Mouse (Mus musculus) neutrophil, adult 59 days (primary cell): Measurements from ENCODE around the gene Dnmbp. TPM values are rescaled to one million over a fixed set of nuclear protein-coding genes. Genes with fewer than 3 reads are reported as not detected.

Experiments
- total RNA-seq, 2 experiments: library from RNA; stranded (reverse); gene quantifications; 1 replicate in 1 of 2; 2 replicates in 1 of 2; pipeline ENCODE4 v1.2.4; 2023

Dnmbp gene
- 10 to 100 TPM; 18.9 to 20.0 TPM for total RNA-seq

DNA sequence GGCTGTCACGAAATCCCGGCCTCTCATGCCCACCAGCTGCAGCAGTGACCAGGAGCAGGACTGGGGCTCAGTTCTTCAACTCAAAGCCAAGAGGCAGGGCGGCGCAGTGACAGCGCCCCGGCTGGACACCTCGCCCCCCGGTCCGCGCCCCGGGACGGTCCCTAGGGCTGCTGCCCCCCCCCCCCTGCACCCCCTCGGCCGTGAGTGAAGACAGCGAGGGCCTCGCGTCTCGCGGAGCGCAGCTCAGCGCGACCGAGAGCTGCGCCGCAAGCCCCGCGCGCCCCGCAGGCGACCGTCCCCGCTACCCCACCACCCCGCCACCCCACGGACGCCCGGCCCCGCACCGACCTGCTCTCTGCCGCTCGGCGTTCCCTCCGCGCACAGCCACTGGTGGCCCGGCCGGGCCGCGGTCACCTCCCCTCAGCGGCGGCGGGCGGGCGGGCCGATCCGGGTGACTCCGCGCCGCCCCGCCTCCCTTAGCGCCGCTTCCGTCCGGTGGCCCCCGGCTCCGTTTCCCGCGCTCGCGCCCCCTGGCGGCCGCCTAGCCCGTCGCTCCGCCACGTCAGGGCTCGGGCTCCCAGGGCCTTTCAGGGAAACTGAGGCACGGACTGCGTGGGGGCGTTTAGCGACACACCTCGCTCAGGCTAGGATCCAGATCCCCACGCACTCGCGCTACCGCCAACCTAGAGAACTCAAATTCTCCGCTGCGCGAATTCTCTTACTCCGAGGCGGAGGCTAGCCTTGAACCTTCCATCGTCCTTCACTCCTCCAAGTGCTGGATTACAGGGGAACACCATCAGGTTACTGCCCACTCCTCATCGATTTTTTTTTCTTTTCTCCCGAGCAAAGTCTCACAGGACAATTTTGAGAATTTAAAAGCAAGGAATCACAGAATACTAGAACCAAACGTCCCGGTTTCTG is at the start of gene Dnmbp:
Dnmbp (minus strand) TSS at position 423 of the 921 bp plus-strand sequence.

DNA sequence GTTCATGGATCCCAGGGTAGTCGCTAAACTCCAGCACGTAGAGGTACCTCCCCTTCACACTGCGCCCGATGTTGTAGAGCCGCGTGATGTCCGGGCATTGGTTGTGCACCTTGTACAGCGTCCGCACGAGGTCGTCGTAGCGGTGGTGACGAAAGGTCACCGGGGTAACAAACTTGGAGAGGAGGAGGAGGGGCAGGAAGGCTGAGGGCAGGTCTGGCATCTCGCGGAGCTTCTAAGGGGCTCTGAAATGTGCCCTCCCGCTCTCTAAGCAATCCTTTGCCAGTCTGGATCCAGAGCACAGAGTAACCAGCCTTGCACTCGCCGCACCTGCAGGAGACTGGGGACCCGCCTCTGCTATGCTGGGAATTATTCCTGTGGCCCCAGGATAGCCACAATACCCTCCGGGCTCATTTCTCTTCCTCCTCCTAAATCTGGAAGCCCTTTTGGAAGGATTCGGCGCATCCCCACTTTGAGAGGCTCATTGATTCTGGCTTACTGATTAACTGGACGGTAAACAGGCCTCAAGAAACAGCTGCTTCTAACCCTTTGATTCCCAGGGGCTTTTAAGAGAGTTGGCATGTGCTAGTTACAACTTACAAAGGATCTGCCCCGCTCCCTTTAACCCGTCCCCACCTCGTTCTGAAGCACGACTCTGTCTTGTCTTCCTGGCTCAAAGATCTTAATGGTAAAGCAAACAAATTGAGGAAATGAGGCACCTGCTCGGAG is 46.2 kb upstream of the Dnmbp start, which contains the start of gene Cpn1:
Cpn1 (minus strand) TSS at position 488 of the 726 bp plus-strand sequence.

Other genes starting within 250 kb of the Dnmbp start
- gene Cutc, start 187.2 kb downstream of the Dnmbp start, total RNA-seq, result 10 to 100 TPM in 1 of 2 experiments, 1 to 10 TPM in 1; 8.9 to 12.1 TPM
- 10 to 100 TPM in 1 of 2 experiments, 1 to 10 TPM in 1; 7.7 to 14.6 TPM for gene Cox15, start 187.2 kb downstream of the Dnmbp start, total RNA-seq
- gene Abcc2, start 158.0 kb downstream of the Dnmbp start, total RNA-seq, result under 1 TPM; 0.60 to 0.75 TPM
- under 1 TPM in 1 of 2 experiments, not detected in 1; 0.18 TPM for gene Cpn1, start 46.4 kb upstream of the Dnmbp start, total RNA-seq
- gene Cyp2c23, start 89.0 kb upstream of the Dnmbp start, total RNA-seq, result not detected
- 10 to 100 TPM; 29.6 to 41.3 TPM for gene Erlin1, start 129.6 kb upstream of the Dnmbp start, total RNA-seq
- 10 to 100 TPM; 33.1 to 39.0 TPM for gene Chuk, start 167.3 kb upstream of the Dnmbp start, total RNA-seq
- 10 to 100 TPM; 10.2 to 10.4 TPM for gene Cwf19l1, start 195.7 kb upstream of the Dnmbp start, total RNA-seq
- 10 to 100 TPM; 47.9 to 52.1 TPM for gene Bloc1s2, start 206.3 kb upstream of the Dnmbp start, total RNA-seq